Mouse (Mus musculus) spleen, adult 2 months (tissue): ENCODE measurements around the gene Gbp4. TPM values are rescaled to one million over a fixed set of nuclear protein-coding genes. Genes with fewer than 3 reads are reported as not detected.
"Not testable (repeated sequence)": the region's sequence is repeated elsewhere in the genome, so short reads cannot be mapped to it uniquely, and the experiment has no call there.

Source experiments
- DNase-seq, 2 experiments: peaks; one replicate each; pipeline versions ENCODE4 v3.0.0 to v3.0.0-alpha.2; 2012 to 2021; ENCODE audit warnings: low spot score in 2 of 2, low read depth in 1 of 2
- H3K27ac ChIP-seq: fragments of 200-500 bp; 2 replicates; pipeline ENCODE4 v1.5.1; 2012; ENCODE audit warnings: low read length, inconsistent platforms; ENCODE audit not compliant: insufficient read depth
- H3K27me3 ChIP-seq: fragments of 200-500 bp; 2 replicates; pipeline ENCODE4 v1.6.1; 2012; ENCODE audit warnings: mild to moderate bottlenecking, moderate library complexity, low read length, inconsistent platforms; ENCODE audit not compliant: control insufficient read depth, insufficient read depth
- H3K36me3 ChIP-seq: fragments of 200-500 bp; 2 replicates; pipeline ENCODE4 v1.6.1; 2012; ENCODE audit warnings: mild to moderate bottlenecking, low read length, inconsistent platforms; ENCODE audit not compliant: control insufficient read depth, insufficient read depth
- H3K4me1 ChIP-seq: fragments of 200-500 bp; 2 replicates; pipeline ENCODE4 v1.6.1; 2011; ENCODE audit warnings: inconsistent platforms; ENCODE audit not compliant: control insufficient read depth, insufficient read depth, insufficient read length
- H3K4me3 ChIP-seq: fragments of 200-500 bp; 2 replicates; pipeline ENCODE4 v1.5.1; 2011; ENCODE audit warnings: mild to moderate bottlenecking, inconsistent platforms; ENCODE audit not compliant: insufficient read depth, insufficient read length; ENCODE audit errors: extremely low read depth
- CTCF ChIP-seq: fragments of 200-500 bp; IDR thresholded peaks from 2 replicates; pipeline ENCODE4 v1.5.1; 2011; ENCODE audit warnings: mild to moderate bottlenecking, inconsistent platforms; ENCODE audit not compliant: insufficient read depth, insufficient read length, insufficient replicate concordance; ENCODE audit errors: extremely low read depth
- POLR2A ChIP-seq: fragments of 200-500 bp; IDR thresholded peaks from 2 replicates; pipeline ENCODE4 v1.6.1; 2011; ENCODE audit warnings: low read depth, low read length, inconsistent platforms
- WGBS: fragments of 180-500 bp; shearing (Covaris S2); methylation state at CpG from one replicate; pipeline ENCODE4 v1.1.7; 2018; 5-methylcytosine and 5-hydroxymethylcytosine counted together
- polyA plus RNA-seq: library from polyadenylated mRNA; depleted of rRNA; stranded (reverse); fragments of >200 nt; gene quantifications from 2 replicates; pipeline ENCODE4 v1.2.3, GENCODE M21; 2012

Gbp4 gene
- polyA plus RNA-seq, 1 experiment = 21.3 TPM

DNA sequence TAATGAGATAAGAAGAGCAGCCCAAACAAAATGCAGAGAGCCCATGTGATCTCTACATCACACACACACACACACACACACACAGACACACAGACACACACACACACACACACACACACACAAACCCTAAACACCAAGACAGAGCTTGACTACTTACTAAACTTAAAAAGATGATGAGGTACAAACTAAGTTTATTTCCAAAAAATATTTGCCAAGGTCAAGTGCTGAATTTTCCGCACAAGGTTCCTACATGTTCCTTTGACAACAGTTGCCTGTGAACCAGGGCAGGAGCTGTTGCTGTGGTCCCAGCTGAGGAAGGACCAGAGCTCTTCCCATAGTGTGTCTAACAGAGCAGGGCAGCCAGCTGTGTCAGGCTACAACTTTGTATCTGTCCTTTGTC lies 480 bp downstream of the Gbp4 start:
- Histone ChIP-seq H3K4me3 (peak overlapping the region; percentile 68), H3K27ac (peak overlapping the region; percentile 83), H3K27me3 (no peaks in the 10 kb centered on the region), H3K4me1 (peaks cover 7% of the 10 kb centered on the region; the same call in 1 of the 2 replicates), H3K36me3 (peaks cover 6% of the 10 kb centered on the region; the same call in 1 of the 2 replicates)
- TF ChIP-seq CTCF = no peak
- no peak for TF ChIP-seq POLR2A
- WGBS = 73% methylated on average over 1 of the region's 1 CpGs
- no peak for DNase-seq

DNA sequence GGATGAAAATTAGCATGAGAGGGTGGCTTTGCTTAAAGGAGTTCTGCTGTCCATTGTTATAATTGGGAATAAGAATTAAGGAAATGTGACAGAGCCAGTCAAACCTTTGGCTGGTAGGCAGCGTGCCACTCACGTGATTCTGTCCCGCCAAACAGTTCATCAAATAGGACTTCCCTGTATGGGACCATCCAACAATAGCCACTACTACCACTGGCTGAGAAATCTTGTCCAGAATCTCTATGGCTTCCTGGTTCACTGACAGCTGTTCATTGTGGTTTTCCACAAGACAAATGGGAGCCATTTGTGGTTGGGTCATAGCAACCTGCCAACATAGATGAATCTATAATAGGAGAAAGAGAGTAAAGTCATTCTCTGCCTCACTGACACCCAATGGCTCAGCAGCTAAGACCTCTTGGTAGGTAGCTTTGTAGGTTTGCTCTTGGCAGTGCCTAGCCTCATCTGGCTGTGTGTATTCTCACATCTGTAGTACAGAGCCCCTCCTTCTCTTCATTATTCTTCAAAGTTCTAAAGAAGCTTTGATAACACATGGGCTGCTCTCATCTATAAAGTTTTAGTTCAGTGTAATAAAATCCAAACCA lies 2.6 kb downstream of the Gbp4 start:
- not testable (repeated sequence) for DNase-seq, H3K4me1 ChIP-seq, H3K36me3 ChIP-seq, H3K4me3 ChIP-seq, H3K27me3 ChIP-seq, H3K27ac ChIP-seq
- 37% methylated on average over 3 of the region's 3 CpGs for WGBS

DNA sequence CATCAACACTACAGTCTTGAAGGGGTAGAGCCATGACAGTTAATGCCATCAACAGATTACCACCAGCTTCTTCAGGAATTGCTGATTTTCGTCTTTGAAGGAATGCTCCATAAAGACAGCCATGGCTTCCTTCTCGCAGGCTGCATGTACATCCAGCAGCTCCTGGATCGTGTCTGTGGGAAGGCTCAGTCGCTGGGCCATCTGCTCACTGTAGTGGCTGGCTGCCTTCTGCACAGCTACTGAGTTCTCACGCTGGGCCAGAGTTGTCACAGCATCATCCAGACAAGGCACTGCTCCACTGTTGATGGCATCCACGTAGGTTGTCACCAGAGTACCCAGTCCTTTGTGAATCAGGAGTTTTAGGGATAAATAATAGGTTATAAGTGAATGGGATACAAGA lies 17.7 kb downstream of the Gbp4 start:
- DNase-seq, H3K4me3 ChIP-seq, H3K27me3 ChIP-seq, H3K4me1 ChIP-seq, H3K27ac ChIP-seq: not testable (repeated sequence)
- WGBS = 90% methylated on average over 6 of the region's 6 CpGs
- peaks cover 38% of the 10 kb centered on the region for H3K36me3 ChIP-seq

DNA sequence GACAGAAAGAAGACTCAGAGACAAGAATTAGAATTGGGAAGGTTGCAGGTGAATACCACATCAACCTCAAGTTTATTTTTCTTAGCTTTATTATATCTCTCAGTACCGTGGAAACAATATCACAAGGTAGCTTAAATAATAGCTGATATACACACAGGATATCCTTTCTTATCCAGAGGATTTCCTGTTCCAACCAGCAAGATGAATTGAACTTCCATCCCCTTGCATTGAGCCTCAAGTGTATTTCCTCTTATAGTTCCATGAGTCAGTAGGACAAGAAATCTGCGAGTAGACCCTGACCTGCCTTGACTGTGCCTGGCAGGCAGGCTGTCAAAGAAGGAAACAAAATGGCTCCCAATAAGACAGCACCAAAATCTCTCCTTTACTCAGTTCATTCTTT lies 23.6 kb downstream of the Gbp4 start:
- H3K4me1 ChIP-seq = peaks cover 17% of the 10 kb centered on the region; the same call in 1 of the 2 replicates

DNA sequence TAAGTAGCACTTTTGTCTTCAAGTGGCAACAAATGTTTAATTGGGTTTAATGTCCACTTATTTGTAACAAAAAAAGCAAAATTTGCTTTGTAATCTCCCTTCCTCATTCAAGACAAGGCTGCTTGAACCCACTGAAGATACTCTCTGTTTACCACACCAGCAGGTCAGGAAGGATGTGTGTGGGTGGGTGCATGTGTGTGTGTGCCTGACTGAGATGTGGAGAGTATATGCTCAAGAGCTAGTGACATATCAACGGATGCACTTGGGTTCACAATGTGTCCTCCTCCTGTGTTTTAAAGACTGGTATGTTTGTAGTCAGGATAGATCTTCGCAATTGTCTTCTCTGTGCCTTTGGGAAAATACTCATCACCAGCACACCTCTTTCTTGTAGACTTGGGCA lies 24.7 kb downstream of the Gbp4 start:
- no peak for TF ChIP-seq POLR2A
- no peak for TF ChIP-seq CTCF
- peaks cover 17% of the 10 kb centered on the region for H3K36me3 ChIP-seq
- no peaks in the 10 kb centered on the region for H3K27me3 ChIP-seq
- 24% methylated on average over 2 of the region's 2 CpGs for WGBS
- H3K4me3 ChIP-seq = no peak overlapping the region
- H3K27ac ChIP-seq = peak overlapping the region; percentile 20; the same call in 1 of the 2 replicates
- DNase-seq = peak; percentile 61 to 65
- peaks cover 17% of the 10 kb centered on the region; the same call in 1 of the 2 replicates for H3K4me1 ChIP-seq

More for the DNA sequence above, 23.6 kb downstream of the Gbp4 start:
- no peak overlapping the region for H3K4me3 ChIP-seq
- 26% methylated on average over 2 of the region's 2 CpGs for WGBS
- peaks cover 23% of the 10 kb centered on the region for H3K36me3 ChIP-seq
- TF ChIP-seq CTCF (no peak), POLR2A (no peak)
- H3K27ac ChIP-seq = no peak overlapping the region
- DNase-seq = no peak
- H3K27me3 ChIP-seq = no peaks in the 10 kb centered on the region

DNA sequence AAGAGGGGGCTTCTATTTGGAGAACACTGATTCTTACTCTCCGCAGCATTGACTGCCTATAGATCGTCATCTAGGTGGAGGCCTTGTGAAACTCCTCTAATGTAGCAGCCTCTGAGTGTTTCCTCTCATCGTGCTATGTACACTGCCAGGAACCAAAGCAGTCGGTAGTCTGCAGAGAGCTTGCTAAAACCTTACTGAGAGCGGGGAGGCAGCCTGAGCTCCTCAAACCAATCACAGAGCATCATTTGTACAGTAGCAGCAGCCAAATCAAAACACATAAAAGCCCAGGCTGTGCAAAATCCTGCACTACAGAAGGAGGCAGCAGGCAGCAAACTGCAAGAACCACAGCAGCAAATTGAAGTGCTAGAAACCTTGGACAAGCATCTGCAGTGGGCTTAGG lies 25.7 kb downstream of the Gbp4 start:
- Histone ChIP-seq H3K4me1 (peaks cover 17% of the 10 kb centered on the region; the same call in 1 of the 2 replicates), H3K36me3 (peaks cover 12% of the 10 kb centered on the region), H3K4me3 (no peak overlapping the region), H3K27ac (0 out of 2 replicates have a peak overlapping the region, but pooled peaks have one; percentile 74), H3K27me3 (no peaks in the 10 kb centered on the region)
- DNase-seq = no peak
- WGBS = 76% methylated on average over 5 of the region's 5 CpGs
- TF ChIP-seq POLR2A = no peak
- no peak for TF ChIP-seq CTCF

DNA sequence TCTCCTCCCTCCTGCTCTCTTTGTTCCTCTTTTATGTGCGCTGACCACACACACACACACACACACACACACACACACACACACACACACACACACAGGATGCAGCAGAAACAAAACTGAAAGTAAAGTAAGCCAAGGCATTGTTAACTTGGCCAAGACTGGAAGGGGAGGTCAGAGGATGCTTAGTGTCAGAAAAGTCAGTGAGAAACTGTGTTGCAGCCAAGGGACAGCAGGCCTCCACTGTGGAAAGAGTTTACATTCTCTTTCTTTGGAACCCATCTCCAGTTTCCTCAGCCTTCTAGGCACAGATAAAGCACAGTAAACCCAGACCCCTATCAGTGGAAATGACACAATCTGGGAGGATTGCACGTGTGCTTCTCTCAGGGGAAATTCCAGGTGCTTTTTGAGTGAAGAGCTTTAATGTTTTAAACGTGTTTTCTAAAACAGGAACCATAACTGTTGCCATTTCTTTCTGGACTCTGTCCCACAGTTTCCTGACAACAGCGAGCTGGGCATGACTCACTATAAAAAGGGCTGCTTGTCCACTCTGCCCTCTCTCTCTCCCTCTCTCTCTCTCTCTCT lies 29.0 kb downstream of the Gbp4 start:
- H3K4me3 ChIP-seq, H3K27me3 ChIP-seq, H3K36me3 ChIP-seq: not testable (repeated sequence)
- peaks cover 15% of the 10 kb centered on the region; the same call in 1 of the 2 replicates for H3K4me1 ChIP-seq
- peak; percentile 73 to 80 for DNase-seq
- 0% methylated on average over 4 of the region's 4 CpGs for WGBS
- H3K27ac ChIP-seq = peak overlapping the region; percentile 82

DNA sequence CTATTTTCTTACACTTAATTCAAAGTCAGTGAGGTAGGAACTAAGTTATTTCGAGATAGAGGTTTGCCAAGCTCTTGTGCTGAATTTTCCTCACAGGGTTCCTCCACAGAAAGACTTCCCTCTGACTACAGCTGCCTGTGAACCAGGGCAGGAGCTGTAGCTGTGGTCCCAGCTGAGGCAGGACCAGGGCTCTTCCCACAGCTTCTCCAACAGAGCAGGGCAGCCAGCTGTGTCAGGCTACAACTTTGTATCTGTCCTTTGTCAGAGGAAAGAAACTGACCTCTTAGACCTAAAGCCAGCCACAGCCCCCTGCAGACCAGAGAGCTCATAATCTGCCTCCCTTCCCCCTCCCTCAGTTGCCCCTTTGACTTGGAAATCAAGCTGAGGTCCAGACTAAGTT lies 29.6 kb downstream of the Gbp4 start:
- 0% methylated on average over 1 of the region's 1 CpGs for whole genome bisulfite sequencing
- peak overlapping the region; percentile 63 for H3K4me3 ChIP-seq
- H3K4me1 ChIP-seq = peaks cover 11% of the 10 kb centered on the region; the same call in 1 of the 2 replicates
- H3K27me3 ChIP-seq, H3K36me3 ChIP-seq: not testable (repeated sequence)
- peak overlapping the region; percentile 94 for H3K27ac ChIP-seq
- DNase-seq = peak in 1 of 2 experiments; percentile 16

DNA sequence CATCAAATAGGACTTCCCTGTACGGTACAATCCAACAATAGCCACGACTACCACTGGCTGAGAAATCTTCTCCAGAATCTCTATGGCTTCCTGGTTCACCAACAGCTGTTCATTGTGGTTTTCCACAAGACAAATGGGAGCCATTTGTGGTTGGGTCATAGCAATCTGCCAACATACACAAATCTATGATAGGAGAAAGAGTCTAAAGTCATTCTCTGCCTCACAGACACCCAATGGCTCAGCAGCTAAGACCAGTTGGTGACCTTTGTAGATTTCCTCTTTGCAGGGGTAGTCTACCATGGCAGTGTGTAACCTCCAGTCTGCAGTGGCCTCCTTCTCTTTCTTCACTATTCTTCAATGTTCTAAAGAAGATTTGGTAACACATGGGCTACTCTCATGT lies 33.7 kb downstream of the Gbp4 start:
- not testable (repeated sequence) for H3K36me3 ChIP-seq, H3K27ac ChIP-seq, H3K4me3 ChIP-seq, H3K27me3 ChIP-seq, DNase-seq, H3K4me1 ChIP-seq
- 19% methylated on average over 2 of the region's 2 CpGs for WGBS
